Mouse (Mus musculus) midbrain, embryonic 16.5 days (tissue): ENCODE measurements around the gene A930017K11Rik. TPM values are rescaled to one million over a fixed set of nuclear protein-coding genes. Genes with fewer than 3 reads are reported as not detected.

ENCODE experiments used
- ATAC-seq: fragments of 200-750 bp; cut with Nextera tagmentation; 2 replicates; pipeline ENCODE4 v1.8.0; 2017; ENCODE audit warnings: moderate TSS enrichment
- H3K27ac ChIP-seq: fragments of 300-500 bp; sonication (generic); 2 replicates; pipeline ENCODE4 v1.5.1; 2014; ENCODE audit warnings: mild to moderate bottlenecking, low read length, mixed read lengths
- H3K27me3 ChIP-seq: fragments of 300-500 bp; sonication (generic); 2 replicates; pipeline ENCODE4 v1.6.1; 2014; ENCODE audit warnings: low read depth, low read length, mixed read lengths; ENCODE audit not compliant: control insufficient read depth, insufficient read depth
- H3K36me3 ChIP-seq: fragments of 300-500 bp; sonication (generic); 2 replicates; pipeline ENCODE4 v1.6.1; 2014; ENCODE audit warnings: mild to moderate bottlenecking, low read length, moderate library complexity, mixed read lengths; ENCODE audit not compliant: control insufficient read depth, insufficient read depth
- H3K4me1 ChIP-seq: fragments of 300-500 bp; sonication (generic); 2 replicates; pipeline ENCODE4 v1.6.1; 2014; ENCODE audit warnings: mild to moderate bottlenecking, low read length, mixed read lengths; ENCODE audit not compliant: control insufficient read depth, insufficient read depth
- H3K4me2 ChIP-seq: fragments of 300-500 bp; sonication (generic); 2 replicates; pipeline ENCODE4 v1.6.1; 2014; ENCODE audit warnings: mild to moderate bottlenecking, low read length, mixed read lengths
- H3K4me3 ChIP-seq: fragments of 300-500 bp; sonication (generic); 2 replicates; pipeline ENCODE4 v1.5.1; 2014; ENCODE audit warnings: low read depth, mild to moderate bottlenecking, low read length, moderate library complexity, mixed read lengths
- H3K9ac ChIP-seq: fragments of 300-500 bp; sonication (generic); 2 replicates; pipeline ENCODE4 v1.6.1; 2014; ENCODE audit warnings: low read depth, low read length, mixed read lengths
- H3K9me3 ChIP-seq: fragments of 300-500 bp; sonication (generic); replicated peaks from 2 replicates; pipeline ENCODE4 v1.6.1; 2014; ENCODE audit warnings: mild to moderate bottlenecking, low read length, mixed read lengths; ENCODE audit not compliant: control insufficient read depth, poor library complexity, severe bottlenecking
- WGBS: fragments of 180-500 bp; shearing (Covaris S2); extraction: QIAGEN DNeasy Blood & Tissue Kit; methylation state at CpG from one replicate; pipeline ENCODE4 v1.1.7; 2014; 5-methylcytosine and 5-hydroxymethylcytosine counted together
- polyA plus RNA-seq: library from polyadenylated mRNA; unstranded; fragments of >200 nt; fragmentation: Nextera tagmentation; extraction: Ambion mirVana; gene quantifications from 2 replicates; pipeline ENCODE4 v1.2.1, GENCODE M21; 2015

Gene A930017K11Rik
- polyA plus RNA-seq, 1 experiment from 2014 or later = 3.1 TPM

DNA sequence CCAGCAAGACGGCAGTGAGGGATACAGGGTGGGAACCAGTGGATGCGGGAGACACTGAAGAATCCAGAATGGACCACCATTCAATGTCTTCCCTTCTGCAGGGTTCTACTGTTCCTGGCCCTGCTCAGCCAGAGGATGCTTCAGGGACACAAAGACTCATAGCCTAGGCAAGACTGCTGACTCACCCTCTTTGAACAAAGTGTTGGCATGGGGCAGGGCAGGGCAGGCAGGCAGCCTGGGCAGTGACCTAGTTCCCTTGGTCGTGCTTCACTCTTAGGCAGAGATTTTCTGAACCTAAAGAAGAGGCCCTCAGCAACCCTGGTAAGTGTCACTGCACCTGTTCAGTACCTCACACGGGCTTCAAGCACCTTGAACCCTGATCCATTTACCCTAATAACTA is 40.5 kb downstream of the A930017K11Rik start:
- no peak for ATAC-seq
- Histone ChIP-seq H3K9me3 (no peaks in the 10 kb centered on the region), H3K27ac (no peak overlapping the region), H3K27me3 (no peaks in the 10 kb centered on the region), H3K36me3 (peaks cover 3% of the 10 kb centered on the region; the same call in 1 of the 2 replicates), H3K4me3 (no peak overlapping the region), H3K4me2 (no peak overlapping the region), H3K4me1 (peaks cover 5% of the 10 kb centered on the region; the same call in 1 of the 2 replicates), H3K9ac (no peak overlapping the region)
- WGBS = 91% methylated on average over 4 of the region's 4 CpGs

DNA sequence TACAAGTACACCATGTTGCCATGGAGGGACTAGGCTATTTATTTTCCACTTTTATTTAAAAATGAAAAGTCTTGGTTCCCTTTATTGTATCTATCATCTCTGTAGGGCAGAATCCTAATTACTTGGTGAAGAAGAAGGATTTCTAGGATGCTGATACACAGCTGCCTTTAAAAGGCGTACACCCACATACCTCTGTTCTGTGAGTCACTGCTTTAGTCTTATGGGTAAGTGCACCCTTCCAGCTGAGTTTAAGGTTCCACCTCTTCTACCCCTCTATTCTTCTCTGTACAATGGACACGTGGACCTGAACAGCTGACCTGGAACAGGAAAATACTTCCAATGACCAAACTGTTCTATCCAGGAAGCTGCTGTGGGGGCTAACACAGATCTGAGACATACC is 44.7 kb downstream of the A930017K11Rik start:
- Histone ChIP-seq H3K9ac (no peak overlapping the region), H3K4me2 (no peak overlapping the region), H3K9me3 (no peaks in the 10 kb centered on the region), H3K4me1 (no peaks in the 10 kb centered on the region), H3K4me3 (no peak overlapping the region), H3K27me3 (no peaks in the 10 kb centered on the region), H3K36me3 (no peaks in the 10 kb centered on the region), H3K27ac (no peak overlapping the region)
- 83% methylated on average over 2 of the region's 2 CpGs for WGBS
- no peak for ATAC-seq

GRCm38 (mm10) chr17:25903061-25903460 is 49.3 kb downstream of the A930017K11Rik start:
- Histone ChIP-seq H3K9me3 (no peaks in the 10 kb centered on the region), H3K4me2 (no peak overlapping the region), H3K9ac (no peak overlapping the region), H3K4me1 (no peaks in the 10 kb centered on the region), H3K4me3 (no peak overlapping the region), H3K27me3 (no peaks in the 10 kb centered on the region), H3K36me3 (no peaks in the 10 kb centered on the region; the same call in 1 of the 2 replicates), H3K27ac (no peak overlapping the region)
- WGBS = 90% methylated on average over 3 of the region's 3 CpGs
- no peak for ATAC-seq

DNA sequence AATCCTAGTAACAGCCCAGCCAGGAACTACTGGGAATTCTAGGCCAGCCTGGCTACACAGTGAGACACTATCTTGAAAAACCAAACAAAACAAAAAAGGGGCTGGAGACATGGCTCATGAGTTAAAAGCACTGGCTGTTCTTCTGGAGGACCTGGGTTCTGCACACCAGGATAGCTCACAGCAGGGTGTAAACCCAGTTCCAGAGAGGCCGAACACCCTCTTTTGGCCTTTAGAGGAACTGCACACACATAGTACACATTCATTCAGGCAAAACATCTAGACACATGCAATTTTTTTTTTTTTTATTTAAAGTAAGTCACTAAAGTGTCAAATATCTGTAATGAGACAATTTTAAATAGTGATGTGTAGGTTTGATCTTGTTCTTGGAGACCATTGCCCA is 52.2 kb downstream of the A930017K11Rik start:
- no peak for ATAC-seq

More for the DNA sequence above, 52.2 kb downstream of the A930017K11Rik start:
- Histone ChIP-seq H3K27ac (no peak overlapping the region), H3K36me3 (no peaks in the 10 kb centered on the region; the same call in 1 of the 2 replicates), H3K9me3 (no peaks in the 10 kb centered on the region), H3K4me2 (no peak overlapping the region), H3K27me3 (no peaks in the 10 kb centered on the region), H3K9ac (no peak overlapping the region), H3K4me1 (no peaks in the 10 kb centered on the region), H3K4me3 (no peak overlapping the region)
- WGBS = 91% methylated on average over 1 of the region's 1 CpGs

Other genes starting within 250 kb of the A930017K11Rik start
- gene Gng13, start 235.4 kb downstream of the A930017K11Rik start, polyA plus RNA-seq = 3.2 and 7.3 TPM in 2 replicates
- 4.7 and 5.4 TPM in 2 replicates for gene Chtf18, start 225.1 kb downstream of the A930017K11Rik start, polyA plus RNA-seq
- gene Rpusd1, start 224.9 kb downstream of the A930017K11Rik start, polyA plus RNA-seq = 26.6 and 26.8 TPM in 2 replicates
- not detected in 2 replicates for gene Mslnl, start 216.5 kb downstream of the A930017K11Rik start, polyA plus RNA-seq
- gene Msln, start 198.2 kb downstream of the A930017K11Rik start, polyA plus RNA-seq = 0.15 and 0.85 TPM in 2 replicates
- gene Narfl, start 178.8 kb downstream of the A930017K11Rik start, polyA plus RNA-seq = 29.0 and 30.2 TPM in 2 replicates
- 147 and 165 TPM in 2 replicates for gene Haghl, start 166.9 kb downstream of the A930017K11Rik start, polyA plus RNA-seq
- gene Ccdc78, start 166.0 kb downstream of the A930017K11Rik start, polyA plus RNA-seq = 0.34 and 0.39 TPM in 2 replicates
- 91.8 and 96.9 TPM in 2 replicates for gene Fam173a, start 159.7 kb downstream of the A930017K11Rik start, polyA plus RNA-seq
- 1.3 TPM in 1 of 2 replicates, not detected in the other for gene AC134908.4, start 156.9 kb downstream of the A930017K11Rik start, polyA plus RNA-seq
- gene Metrn, start 155.4 kb downstream of the A930017K11Rik start, polyA plus RNA-seq = 33.1 and 37.1 TPM in 2 replicates
- 45.6 and 52.4 TPM in 2 replicates for gene Fbxl16, start 143.5 kb downstream of the A930017K11Rik start, polyA plus RNA-seq
- gene Wdr24, start 128.9 kb downstream of the A930017K11Rik start, polyA plus RNA-seq = 32.7 and 33.5 TPM in 2 replicates
- 52.0 and 60.4 TPM in 2 replicates for gene Jmjd8, start 123.7 kb downstream of the A930017K11Rik start, polyA plus RNA-seq
- 358 and 382 TPM in 2 replicates for gene Stub1, start 119.2 kb downstream of the A930017K11Rik start, polyA plus RNA-seq
- gene Rhbdl1, start 115.3 kb downstream of the A930017K11Rik start, polyA plus RNA-seq = 59.3 and 66.1 TPM in 2 replicates
- 11.8 and 14.5 TPM in 2 replicates for gene Gm20683, start 110.8 kb downstream of the A930017K11Rik start, polyA plus RNA-seq
- gene Rhot2, start 107.7 kb downstream of the A930017K11Rik start, polyA plus RNA-seq = 15.2 and 16.7 TPM in 2 replicates
- gene Wdr90, start 91.1 kb downstream of the A930017K11Rik start, polyA plus RNA-seq = 18.5 and 21.6 TPM in 2 replicates
- gene Mcrip2, start 83.8 kb downstream of the A930017K11Rik start, polyA plus RNA-seq = 18.0 and 25.3 TPM in 2 replicates
- gene Mettl26, start 77.5 kb downstream of the A930017K11Rik start, polyA plus RNA-seq = 62.2 and 63.5 TPM in 2 replicates
- 0.45 and 0.52 TPM in 2 replicates for gene Wfikkn1, start 71.7 kb downstream of the A930017K11Rik start, polyA plus RNA-seq
- 50.9 and 52.2 TPM in 2 replicates for gene Rab40c, start 32.8 kb downstream of the A930017K11Rik start, polyA plus RNA-seq
- 71.3 and 85.3 TPM in 2 replicates for gene Pigq, start 7.6 kb downstream of the A930017K11Rik start, polyA plus RNA-seq
- 0.16 and 0.78 TPM in 2 replicates for gene Nhlrc4, start 7.6 kb downstream of the A930017K11Rik start, polyA plus RNA-seq
- gene Capn15, start 33.2 kb upstream of the A930017K11Rik start, polyA plus RNA-seq = 20.6 and 20.8 TPM in 2 replicates
- 25.8 and 30.1 TPM in 2 replicates for gene Rab11fip3, start 117.0 kb upstream of the A930017K11Rik start, polyA plus RNA-seq
- gene Decr2, start 137.8 kb upstream of the A930017K11Rik start, polyA plus RNA-seq = 38.2 and 41.3 TPM in 2 replicates
- 16.8 and 18.3 TPM in 2 replicates for gene Nme4, start 143.0 kb upstream of the A930017K11Rik start, polyA plus RNA-seq
- gene Tmem8, start 160.7 kb upstream of the A930017K11Rik start, polyA plus RNA-seq = 3.8 and 3.9 TPM in 2 replicates
- gene Mrpl28, start 170.9 kb upstream of the A930017K11Rik start, polyA plus RNA-seq = 161 and 172 TPM in 2 replicates
- gene Axin1, start 186.1 kb upstream of the A930017K11Rik start, polyA plus RNA-seq = 19.1 and 20.6 TPM in 2 replicates
- 0.48 TPM in 1 of 2 replicates, not detected in the other for gene Pdia2, start 246.5 kb upstream of the A930017K11Rik start, polyA plus RNA-seq